Mouse (Mus musculus): Measurements from ENCODE around the gene Col17a1.

Col17a1 gene

GRCm38 (mm10) chr19:47691994-47692393, at the start of gene Col17a1:
Col17a1 (minus strand) TSS chr19:47692094.
- ChIA-PET CTCF (interaction anchor here in 1 of 4 experiments (0.6 kb wide), 1 partner anchor 140 kb away, joined by 3 read pairs; no protein-coding TSS in a partner anchor), POLR2A (interaction anchor here in 1 of 4 experiments (0.9 kb wide), 1 partner anchor 39 kb away, joined by 5 read pairs; the partner anchor contains the start of gene Sfr1)

- POLR2A ChIA-PET: interaction anchor here (0.6 to 2.4 kb wide), 45 partner anchors 8 to 1678 kb away, joined by 3 to 25 read pairs (median 4); partner anchors contain the start of gene Slk (in 3 of the 4)
Measured at GRCm38 (mm10) chr19:47731931-47732330, 40.0 kb upstream of the Col17a1 start.

GRCm38 (mm10) chr19:47731071-47731881, 39.4 kb upstream of the Col17a1 start, which contains the start of gene Sfr1:
Sfr1 (plus strand) TSS chr19:47731682.
- ChIA-PET POLR2A (interaction anchor here (0.6 to 2.4 kb wide), 64 partner anchors 9 to 952 kb away, joined by 3 to 25 read pairs (median 4); partner anchors contain the start of genes Slk (in 3 of the 4), Col17a1 (in 1 of the 4) and Taf5 (in 1 of the 4)), CTCF (interaction anchor here (0.5 to 1.4 kb wide), 28 partner anchors 9 to 1144 kb away, joined by 3 to 5 read pairs (median 3); partner anchors contain the start of gene Stn1 (in 1 of the 4))

More at GRCm38 (mm10) chr19:47731931-47732330, 40.0 kb upstream of the Col17a1 start:
- CTCF ChIA-PET: interaction anchor here (0.6 to 1.4 kb wide), 18 partner anchors 9 to 1145 kb away, joined by 3 to 5 read pairs (median 3); no protein-coding TSS in a partner anchor

- CTCF ChIA-PET: interaction anchor here in 3 of 4 experiments (0.6 to 1.3 kb wide), 12 partner anchors 8 to 666 kb away, joined by 3 to 14 read pairs (median 3); partner anchors contain the start of gene Stn1 (in 1 of the 3)
Measured at GRCm38 (mm10) chr19:47730691-47731070, 38.8 kb upstream of the Col17a1 start.

GRCm38 (mm10) chr19:47725643-47726140, 33.8 kb upstream of the Col17a1 start:
- CTCF ChIA-PET: no interaction called here
- POLR2A ChIA-PET: no interaction called here

More at GRCm38 (mm10) chr19:47730691-47731070, 38.8 kb upstream of the Col17a1 start:
- POLR2A ChIA-PET: interaction anchor here (0.6 to 2.4 kb wide), 22 partner anchors 9 to 188 kb away, joined by 3 to 25 read pairs (median 4); partner anchors contain the start of genes Gsto2 (in 1 of the 4) and Slk (in 1 of the 4)

- CTCF ChIA-PET: no interaction called here
- POLR2A ChIA-PET: interaction anchor here in 1 of 4 experiments (1.1 kb wide), 1 partner anchor 10 kb away, joined by 3 read pairs; no protein-coding TSS in a partner anchor
Measured at GRCm38 (mm10) chr19:47724903-47725302, 33.0 kb upstream of the Col17a1 start.

GRCm38 (mm10) chr19:47722471-47722870, 30.6 kb upstream of the Col17a1 start:
- CTCF ChIA-PET: interaction anchor here in 1 of 4 experiments (1.0 kb wide), 1 partner anchor 9 kb away, joined by 3 read pairs; the partner anchor contains the start of gene Sfr1

GRCm38 (mm10) chr19:47719147-47719546, 27.3 kb upstream of the Col17a1 start:
- CTCF ChIA-PET: interaction anchor here in 1 of 4 experiments (0.5 kb wide), 1 partner anchor 11 kb away, joined by 3 read pairs; no protein-coding TSS in a partner anchor
- POLR2A ChIA-PET: interaction anchor here in 1 of 4 experiments (1.1 kb wide), 1 partner anchor 13 kb away, joined by 4 read pairs; the partner anchor contains the start of gene Sfr1

More at GRCm38 (mm10) chr19:47722471-47722870, 30.6 kb upstream of the Col17a1 start:
- POLR2A ChIA-PET: interaction anchor here in 2 of 4 experiments (0.6 to 1.0 kb wide), 3 partner anchors 16 to 1113 kb away, joined by 3 read pairs; no protein-coding TSS in a partner anchor

- CTCF ChIA-PET: interaction anchor here in 3 of 4 experiments (0.6 to 1.1 kb wide), 3 partner anchors 15 to 706 kb away, joined by 3 to 4 read pairs (median 3); partner anchors contain the start of gene Sfr1 (in 1 of the 3)
- POLR2A ChIA-PET: interaction anchor here in 1 of 4 experiments (0.6 to 1.4 kb wide), 3 partner anchors 16 to 166 kb away, joined by 3 read pairs; no protein-coding TSS in a partner anchor
Measured at GRCm38 (mm10) chr19:47716144-47716543, 24.2 kb upstream of the Col17a1 start.

- ChIA-PET CTCF (no interaction called here), POLR2A (no interaction called here)
Measured at GRCm38 (mm10) chr19:47713457-47713856, 21.6 kb upstream of the Col17a1 start.

GRCm38 (mm10) chr19:47710376-47710775, 18.5 kb upstream of the Col17a1 start:
- POLR2A ChIA-PET: interaction anchor here in 1 of 4 experiments (0.8 kb wide), 1 partner anchor 14 kb away, joined by 3 read pairs; no protein-coding TSS in a partner anchor
- CTCF ChIA-PET: no interaction called here

- POLR2A ChIA-PET: interaction anchor here (0.9 to 2.6 kb wide), 11 partner anchors 9 to 169 kb away, joined by 3 to 16 read pairs (median 3); partner anchors contain the start of genes Sfr1 (in 2 of the 4) and Stn1 (in 1 of the 4)
- CTCF ChIA-PET: interaction anchor here in 3 of 4 experiments (0.5 to 2.1 kb wide), 7 partner anchors 9 to 51 kb away, joined by 3 to 10 read pairs (median 3); partner anchors contain the start of gene Sfr1 (in 1 of the 3)
Measured at GRCm38 (mm10) chr19:47705772-47706309, 13.9 kb upstream of the Col17a1 start.

- ChIA-PET CTCF (interaction anchor here in 3 of 4 experiments (0.7 to 2.1 kb wide), 7 partner anchors 9 to 169 kb away, joined by 3 to 10 read pairs (median 3); partner anchors contain the start of gene Sfr1 (in 1 of the 3)), POLR2A (interaction anchor here (0.9 to 2.6 kb wide), 11 partner anchors 9 to 168 kb away, joined by 3 to 16 read pairs (median 4); partner anchors contain the start of genes Sfr1 (in 2 of the 4) and Stn1 (in 1 of the 4))
Measured at GRCm38 (mm10) chr19:47705080-47705771, 13.3 kb upstream of the Col17a1 start.

GRCm38 (mm10) chr19:47700509-47700908, 8.6 kb upstream of the Col17a1 start:
- ChIA-PET CTCF (no interaction called here), POLR2A (no interaction called here)

GRCm38 (mm10) chr19:47699743-47700142, 7.8 kb upstream of the Col17a1 start:
- CTCF ChIA-PET: no interaction called here
- POLR2A ChIA-PET: interaction anchor here in 1 of 4 experiments (0.6 kb wide), 1 partner anchor 55 kb away, joined by 3 read pairs; no protein-coding TSS in a partner anchor

- POLR2A ChIA-PET: interaction anchor here in 2 of 4 experiments (0.7 to 2.5 kb wide), 3 partner anchors 9 to 33 kb away, joined by 3 to 6 read pairs (median 4); partner anchors contain the start of gene Sfr1 (in 1 of the 2)
- CTCF ChIA-PET: interaction anchor here in 1 of 4 experiments (0.6 kb wide), 1 partner anchor 418 kb away, joined by 3 read pairs; no protein-coding TSS in a partner anchor
Measured at GRCm38 (mm10) chr19:47698266-47698665, 6.4 kb upstream of the Col17a1 start.

GRCm38 (mm10) chr19:47697067-47697466, 5.2 kb upstream of the Col17a1 start:
- ChIA-PET POLR2A (interaction anchor here (0.8 to 2.5 kb wide), 12 partner anchors 9 to 160 kb away, joined by 3 to 10 read pairs (median 5); partner anchors contain the start of genes Sfr1 (in 3 of the 4) and Stn1 (in 1 of the 4)), CTCF (interaction anchor here in 1 of 4 experiments (1.8 kb wide), 1 partner anchor 9 kb away, joined by 10 read pairs; no protein-coding TSS in a partner anchor)
